25 mouse cellular contexts compared by ENCODE assay signal in genomic region chr17:56098180-56098579, GRCm38 (mm10). TPM values are rescaled to one million over a fixed set of nuclear protein-coding genes. Genes with fewer than 3 reads are reported as not detected.
DNase-seq lines count a peak whose midpoint lies in the region; ATAC-seq lines count a peak whose summit lies in the region.
"Had no signal": no experiment of that assay in that cellular context is flagged by ENCODE, and none has a peak within 500 bp of the region (broad histone marks: within the 10 kb centered on the region; RNA-seq: fewer than 3 reads in every experiment).

No protein-coding gene starts in this region.

- H3K36me3 ChIP-seq in forebrain, embryonic 11.5 days (ENCODE audit: control insufficient read depth, insufficient read depth, low read length) = peaks cover 22% of the 10 kb centered on the region
- H3K36me3 ChIP-seq in forebrain, embryonic 13.5 days (ENCODE audit: poor library complexity, severe bottlenecking) = peaks cover 97% of the 10 kb centered on the region
- H3K36me3 ChIP-seq in heart, embryonic 11.5 days (ENCODE audit: control insufficient read depth, insufficient read depth, low read length) = peaks cover 55% of the 10 kb centered on the region
- peaks cover 90% of the 10 kb centered on the region for H3K36me3 ChIP-seq in midbrain, embryonic 13.5 days
- H3K36me3 ChIP-seq in midbrain, embryonic 16.5 days (ENCODE audit: control insufficient read depth, insufficient read depth, low read length) = peaks cover 55% of the 10 kb centered on the region

- WGBS in forebrain, embryonic 11.5 days = 95% methylated on average over 8 of the region's 8 CpGs
- WGBS in forebrain, embryonic 13.5 days = 95% methylated on average over 8 of the region's 8 CpGs
- 88% methylated on average over 8 of the region's 8 CpGs for WGBS in heart, embryonic 11.5 days (ENCODE audit: insufficient replicate concordance)
- 91% methylated on average over 8 of the region's 8 CpGs for WGBS in midbrain, embryonic 13.5 days
- 95% methylated on average over 8 of the region's 8 CpGs for WGBS in midbrain, embryonic 16.5 days

- ATAC-seq in forebrain, embryonic 11.5 days (replicated peaks; ENCODE audit: low FRiP score) = no peak
- no peak for ATAC-seq in forebrain, embryonic 13.5 days
- no peak for ATAC-seq in heart, embryonic 11.5 days (replicated peaks; ENCODE audit: insufficient number of reproducible peaks, low FRiP score, low TSS enrichment)
- peak; percentile 28; the same call in 1 of the 2 replicates for ATAC-seq in midbrain, embryonic 13.5 days
- no peak for ATAC-seq in midbrain, embryonic 16.5 days
- ATAC-seq: activated CD4-positive, CD25-positive, alpha-beta regulatory T cell, adult 4 months; CD4-positive, CD25-positive, alpha-beta regulatory T cell, adult 4 months; forebrain, embryonic 15.5 days; forebrain, postnatal 0 days; Patski had no signal

- peak; percentile 47 for DNase-seq in forebrain, embryonic 11.5 days (ENCODE audit: low spot score)
- DNase-seq in heart, adult 11 months = peak; percentile 91
- no peak for DNase-seq in ovary, postnatal 14 days (ENCODE audit: low spot score)
- DNase-seq: adrenal gland, adult 8-10 months; adrenal gland, postnatal 14 days; adrenal gland, postnatal 36 days; B cell, adult 2 months; cerebellum, adult 11-12 months; cerebellum, adult 2 months; cerebellum, adult 9-10 months; cerebellum, postnatal 10 days; cerebellum, postnatal 25 days; forebrain, postnatal 0 days had no signal

- no peak overlapping the region for H3K4me3 ChIP-seq in forebrain, embryonic 11.5 days (ENCODE audit: low read depth, low read length)
- no peak overlapping the region for H3K4me3 ChIP-seq in forebrain, embryonic 13.5 days
- no peak overlapping the region for H3K4me3 ChIP-seq in heart, embryonic 11.5 days (ENCODE audit: low read depth, low read length)
- H3K4me3 ChIP-seq in midbrain, embryonic 13.5 days (replicated peaks) = no peak overlapping the region
- no peak overlapping the region for H3K4me3 ChIP-seq in midbrain, embryonic 16.5 days (ENCODE audit: low read depth, low read length)
- H3K4me3 ChIP-seq: forebrain, embryonic 12.5 days; forebrain, embryonic 15.5 days had no signal

- H3K27ac ChIP-seq in forebrain, embryonic 11.5 days (ENCODE audit: low read depth, low read length) = no peak overlapping the region
- H3K27ac ChIP-seq in forebrain, embryonic 13.5 days = no peak overlapping the region
- no peak overlapping the region for H3K27ac ChIP-seq in heart, embryonic 11.5 days (ENCODE audit: low read depth, low read length)
- H3K27ac ChIP-seq in midbrain, embryonic 13.5 days = no peak overlapping the region
- no peak overlapping the region for H3K27ac ChIP-seq in midbrain, embryonic 16.5 days (ENCODE audit: low read length)
- H3K27ac ChIP-seq: forebrain, embryonic 12.5 days; forebrain, embryonic 15.5 days had no signal

- no peak overlapping the region for H3K4me2 ChIP-seq in forebrain, embryonic 11.5 days (ENCODE audit: low read depth, low read length, severe bottlenecking)
- H3K4me2 ChIP-seq in forebrain, embryonic 13.5 days = no peak overlapping the region
- H3K4me2 ChIP-seq in heart, embryonic 11.5 days = no peak overlapping the region
- H3K4me2 ChIP-seq in midbrain, embryonic 13.5 days (replicated peaks) = no peak overlapping the region
- no peak overlapping the region for H3K4me2 ChIP-seq in midbrain, embryonic 16.5 days (ENCODE audit: low read length)
- H3K4me2 ChIP-seq: forebrain, embryonic 12.5 days; forebrain, embryonic 15.5 days had no signal

- no peaks in the 10 kb centered on the region for H3K4me1 ChIP-seq in forebrain, embryonic 11.5 days (replicated peaks; ENCODE audit: control insufficient read depth, insufficient read depth, low read length)
- H3K4me1 ChIP-seq in forebrain, embryonic 13.5 days = no peaks in the 10 kb centered on the region
- H3K4me1 ChIP-seq in heart, embryonic 11.5 days (ENCODE audit: control insufficient read depth, insufficient read depth, low read length) = no peaks in the 10 kb centered on the region
- H3K4me1 ChIP-seq in midbrain, embryonic 13.5 days (replicated peaks) = no peaks in the 10 kb centered on the region
- no peaks in the 10 kb centered on the region for H3K4me1 ChIP-seq in midbrain, embryonic 16.5 days (ENCODE audit: control insufficient read depth, insufficient read depth, low read length)
- H3K4me1 ChIP-seq: forebrain, embryonic 12.5 days; forebrain, embryonic 15.5 days had no signal

- no peaks in the 10 kb centered on the region for H3K27me3 ChIP-seq in forebrain, embryonic 11.5 days (ENCODE audit: control insufficient read depth, insufficient read depth, low read length)
- no peaks in the 10 kb centered on the region for H3K27me3 ChIP-seq in forebrain, embryonic 13.5 days
- H3K27me3 ChIP-seq in heart, embryonic 11.5 days (ENCODE audit: control insufficient read depth, insufficient read depth, low read length) = no peaks in the 10 kb centered on the region
- H3K27me3 ChIP-seq in midbrain, embryonic 13.5 days = no peaks in the 10 kb centered on the region
- no peaks in the 10 kb centered on the region for H3K27me3 ChIP-seq in midbrain, embryonic 16.5 days (ENCODE audit: control insufficient read depth, insufficient read depth, low read depth, low read length)
- H3K27me3 ChIP-seq: CH12.LX; forebrain, embryonic 12.5 days; forebrain, embryonic 15.5 days; Patski had no signal

- H3K9me3 ChIP-seq in forebrain, embryonic 11.5 days (ENCODE audit: control insufficient read depth, low read length) = no peaks in the 10 kb centered on the region
- no peaks in the 10 kb centered on the region for H3K9me3 ChIP-seq in forebrain, embryonic 13.5 days (replicated peaks)
- no peaks in the 10 kb centered on the region for H3K9me3 ChIP-seq in heart, embryonic 11.5 days (replicated peaks; ENCODE audit: control insufficient read depth, low read length)
- H3K9me3 ChIP-seq in midbrain, embryonic 13.5 days = no peaks in the 10 kb centered on the region
- H3K9me3 ChIP-seq in midbrain, embryonic 16.5 days (replicated peaks; ENCODE audit: control insufficient read depth, low read length, poor library complexity, severe bottlenecking) = no peaks in the 10 kb centered on the region
- H3K9me3 ChIP-seq: forebrain, embryonic 12.5 days; forebrain, embryonic 15.5 days; G1E had no signal

- no peak overlapping the region for H3K9ac ChIP-seq in forebrain, embryonic 11.5 days (ENCODE audit: low read length)
- H3K9ac ChIP-seq in forebrain, embryonic 13.5 days = no peak overlapping the region
- no peak overlapping the region for H3K9ac ChIP-seq in heart, embryonic 11.5 days (ENCODE audit: low read depth, low read length)
- H3K9ac ChIP-seq in midbrain, embryonic 13.5 days (replicated peaks) = no peak overlapping the region
- H3K9ac ChIP-seq in midbrain, embryonic 16.5 days (ENCODE audit: low read depth, low read length) = no peak overlapping the region
- H3K9ac ChIP-seq: forebrain, embryonic 12.5 days; forebrain, embryonic 15.5 days; forebrain, postnatal 0 days had no signal

RNA-seq across cellular contexts. Expression of gene Plin4, which starts 11.4 kb away (rescaled TPM):
- polyA plus RNA-seq in forebrain, embryonic 11.5 days (2014; fragmentation: Nextera tagmentation; extraction: Ambion mirVana) = 0.07 TPM in 2 replicates
- polyA plus RNA-seq in forebrain, embryonic 13.5 days (2015; fragmentation: Nextera tagmentation; extraction: Ambion mirVana) = 0.06 and 0.08 TPM in 2 replicates
- polyA plus RNA-seq in heart, embryonic 11.5 days (2014; fragmentation: Nextera tagmentation; extraction: Ambion mirVana) = 0.10 and 0.11 TPM in 2 replicates
- 0.04 and 0.11 TPM in 2 replicates for polyA plus RNA-seq in midbrain, embryonic 13.5 days (2015; fragmentation: Nextera tagmentation; extraction: Ambion mirVana)
- polyA plus RNA-seq in midbrain, embryonic 16.5 days (2015; fragmentation: Nextera tagmentation; extraction: Ambion mirVana) = 0.05 and 0.15 TPM in 2 replicates
- polyA plus RNA-seq: CD4-positive, CD25-positive, alpha-beta regulatory T cell, adult 4 months; embryonic facial prominence, embryonic 11.5 days; G1E had no signal

RNA-seq across cellular contexts. Expression of gene Hdgfl2, which starts 18.7 kb away (rescaled TPM):
- 150 and 152 TPM in 2 replicates for polyA plus RNA-seq in forebrain, embryonic 11.5 days (2014; fragmentation: Nextera tagmentation; extraction: Ambion mirVana)
- polyA plus RNA-seq in forebrain, embryonic 13.5 days (2015; fragmentation: Nextera tagmentation; extraction: Ambion mirVana) = 163 and 169 TPM in 2 replicates
- 77.2 and 82.9 TPM in 2 replicates for polyA plus RNA-seq in heart, embryonic 11.5 days (2014; fragmentation: Nextera tagmentation; extraction: Ambion mirVana)
- polyA plus RNA-seq in midbrain, embryonic 13.5 days (2015; fragmentation: Nextera tagmentation; extraction: Ambion mirVana) = 156 and 159 TPM in 2 replicates
- 140 and 148 TPM in 2 replicates for polyA plus RNA-seq in midbrain, embryonic 16.5 days (2015; fragmentation: Nextera tagmentation; extraction: Ambion mirVana)

RNA-seq across cellular contexts. Expression of gene Plin5, which starts 19.2 kb away (rescaled TPM):
- 0.21 TPM in 1 of 2 replicates, not detected in the other for polyA plus RNA-seq in forebrain, embryonic 11.5 days (2014; fragmentation: Nextera tagmentation; extraction: Ambion mirVana)
- 0.27 and 0.52 TPM in 2 replicates for polyA plus RNA-seq in forebrain, embryonic 13.5 days (2015; fragmentation: Nextera tagmentation; extraction: Ambion mirVana)
- 0.18 and 0.33 TPM in 2 replicates for polyA plus RNA-seq in heart, embryonic 11.5 days (2014; fragmentation: Nextera tagmentation; extraction: Ambion mirVana)
- polyA plus RNA-seq in midbrain, embryonic 13.5 days (2015; fragmentation: Nextera tagmentation; extraction: Ambion mirVana) = 0.43 and 0.55 TPM in 2 replicates
- polyA plus RNA-seq in midbrain, embryonic 16.5 days (2015; fragmentation: Nextera tagmentation; extraction: Ambion mirVana) = 1.2 and 2.8 TPM in 2 replicates
- polyA plus RNA-seq: activated CD4-positive, CD25-positive, alpha-beta regulatory T cell, adult 4 months; CD4-positive, CD25-positive, alpha-beta regulatory T cell, adult 4 months; forebrain, embryonic 12.5 days; G1E had no signal

RNA-seq across cellular contexts. Expression of gene Ubxn6, which starts 23.4 kb away (rescaled TPM):
- polyA plus RNA-seq in forebrain, embryonic 11.5 days (2014; fragmentation: Nextera tagmentation; extraction: Ambion mirVana) = 39.0 and 43.2 TPM in 2 replicates
- 68.7 and 68.8 TPM in 2 replicates for polyA plus RNA-seq in forebrain, embryonic 13.5 days (2015; fragmentation: Nextera tagmentation; extraction: Ambion mirVana)
- 37.3 and 39.4 TPM in 2 replicates for polyA plus RNA-seq in heart, embryonic 11.5 days (2014; fragmentation: Nextera tagmentation; extraction: Ambion mirVana)
- 73.7 and 78.6 TPM in 2 replicates for polyA plus RNA-seq in midbrain, embryonic 13.5 days (2015; fragmentation: Nextera tagmentation; extraction: Ambion mirVana)
- 84.0 and 88.5 TPM in 2 replicates for polyA plus RNA-seq in midbrain, embryonic 16.5 days (2015; fragmentation: Nextera tagmentation; extraction: Ambion mirVana)

RNA-seq across cellular contexts. Expression of gene Lrg1, which starts 23.6 kb away (rescaled TPM):
- polyA plus RNA-seq in forebrain, embryonic 11.5 days (2014; fragmentation: Nextera tagmentation; extraction: Ambion mirVana) = 0.17 and 0.51 TPM in 2 replicates
- polyA plus RNA-seq in forebrain, embryonic 13.5 days (2015; fragmentation: Nextera tagmentation; extraction: Ambion mirVana) = not detected in 2 replicates
- polyA plus RNA-seq in heart, embryonic 11.5 days (2014; fragmentation: Nextera tagmentation; extraction: Ambion mirVana) = not detected in 2 replicates
- polyA plus RNA-seq in midbrain, embryonic 13.5 days (2015; fragmentation: Nextera tagmentation; extraction: Ambion mirVana) = 0.15 TPM in 1 of 2 replicates, not detected in the other
- polyA plus RNA-seq in midbrain, embryonic 16.5 days (2015; fragmentation: Nextera tagmentation; extraction: Ambion mirVana) = 0.25 and 0.30 TPM in 2 replicates
- polyA plus RNA-seq: CD4-positive, CD25-positive, alpha-beta regulatory T cell, adult 4 months; embryonic facial prominence, embryonic 11.5 days; G1E had no signal
